Mouse (Mus musculus) forebrain, embryonic 14.5 days (tissue): ENCODE results near the gene Gne. TPM values are rescaled to one million over a fixed set of nuclear protein-coding genes. Genes with fewer than 3 reads are reported as not detected.

Source experiments
- ATAC-seq: fragments of 200-750 bp; cut with Nextera tagmentation; 2 replicates; pipeline ENCODE4 v1.8.0; 2017; ENCODE audit warnings: mild to moderate bottlenecking, moderate library complexity
- DNase-seq: peaks from one replicate; pipeline ENCODE4 v3.0.0-alpha.2; 2015; ENCODE audit warnings: low spot score
- H3K27ac ChIP-seq: fragments of 300-500 bp; sonication (generic); 2 replicates; pipeline ENCODE4 v1.5.1; 2014; ENCODE audit warnings: low read depth, mild to moderate bottlenecking, control low read depth, low read length, moderate library complexity
- H3K27me3 ChIP-seq: fragments of 300-500 bp; sonication (generic); replicated peaks from 2 replicates; pipeline ENCODE4 v1.6.1; 2014; ENCODE audit warnings: low read length, control low read depth, mixed read lengths; ENCODE audit not compliant: control insufficient read depth, insufficient read depth
- H3K36me3 ChIP-seq: fragments of 300-500 bp; sonication (generic); 2 replicates; pipeline ENCODE4 v1.6.1; 2014; ENCODE audit warnings: low read length, control low read depth; ENCODE audit not compliant: control insufficient read depth, insufficient read depth
- H3K4me1 ChIP-seq: fragments of 300-500 bp; sonication (generic); 2 replicates; pipeline ENCODE4 v1.6.1; 2014; ENCODE audit warnings: antibody characterized with exemption, low read length, control low read depth; ENCODE audit not compliant: control insufficient read depth, insufficient read depth
- H3K4me2 ChIP-seq: fragments of 300-500 bp; sonication (generic); 2 replicates; pipeline ENCODE4 v1.6.1; 2014; ENCODE audit warnings: mild to moderate bottlenecking, control low read depth, low read length
- H3K4me3 ChIP-seq: fragments of 300-500 bp; sonication (generic); 2 replicates; pipeline ENCODE4 v1.5.1; 2014; ENCODE audit warnings: low read depth, low read length, control low read depth
- H3K9ac ChIP-seq: fragments of 300-500 bp; sonication (generic); 2 replicates; pipeline ENCODE4 v1.6.1; 2014; ENCODE audit warnings: mild to moderate bottlenecking, low read length, control low read depth, moderate library complexity
- H3K9me3 ChIP-seq: fragments of 300-500 bp; sonication (generic); replicated peaks from 2 replicates; pipeline ENCODE4 v1.6.1; 2016; ENCODE audit warnings: low read length, control low read depth, mixed read lengths; ENCODE audit not compliant: control insufficient read depth
- WGBS: fragments of 180-500 bp; shearing (Covaris S2); extraction: QIAGEN DNeasy Blood & Tissue Kit; methylation state at CpG from one replicate; pipeline ENCODE4 v1.1.7; 2014; 5-methylcytosine and 5-hydroxymethylcytosine counted together
- polyA plus RNA-seq: library from polyadenylated mRNA; unstranded; fragments of >200 nt; fragmentation: Nextera tagmentation; extraction: Ambion mirVana; gene quantifications from 2 replicates; pipeline ENCODE4 v1.2.1, GENCODE M21; 2014

Gene Gne
- polyA plus RNA-seq, 1 experiment from 2014 or later, result 20.4 TPM

DNA sequence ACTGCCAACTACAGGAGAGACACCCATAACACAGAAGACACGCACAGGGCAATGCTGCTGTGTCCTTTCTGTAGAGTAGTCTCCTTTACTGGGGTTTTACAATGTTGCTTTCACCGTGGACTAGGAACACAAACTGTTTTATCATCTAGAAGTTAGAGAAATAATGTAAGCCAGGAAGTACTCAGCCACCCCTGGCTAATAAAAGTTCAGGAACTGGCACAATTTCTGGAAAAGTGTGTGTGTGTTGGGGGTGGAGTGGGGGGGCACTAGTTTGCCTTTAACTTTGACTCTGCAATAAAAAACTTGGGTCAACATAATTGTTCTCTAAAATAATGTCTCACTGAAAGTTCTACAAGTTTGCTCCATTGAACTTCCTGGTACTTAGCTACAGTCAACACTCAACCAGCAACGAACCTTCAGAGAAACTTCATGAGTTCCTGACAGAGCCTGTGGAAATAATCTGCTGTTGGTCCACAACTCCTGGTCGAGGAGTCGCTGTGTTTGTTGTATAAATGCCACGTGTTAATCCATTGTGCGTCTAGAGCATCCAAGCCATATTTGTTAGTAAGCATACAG lies 5.5 kb downstream of the Gne start:
- Histone ChIP-seq H3K27ac (no peak overlapping the region), H3K9ac (no peak overlapping the region), H3K27me3 (no peaks in the 10 kb centered on the region), H3K9me3 (no peaks in the 10 kb centered on the region), H3K4me3 (no peak overlapping the region), H3K36me3 (no peaks in the 10 kb centered on the region), H3K4me1 (no peaks in the 10 kb centered on the region), H3K4me2 (no peak overlapping the region)
- WGBS, result 90% methylated on average over 7 of the region's 7 CpGs
- ATAC-seq (no peak), DNase-seq (no peak)

DNA sequence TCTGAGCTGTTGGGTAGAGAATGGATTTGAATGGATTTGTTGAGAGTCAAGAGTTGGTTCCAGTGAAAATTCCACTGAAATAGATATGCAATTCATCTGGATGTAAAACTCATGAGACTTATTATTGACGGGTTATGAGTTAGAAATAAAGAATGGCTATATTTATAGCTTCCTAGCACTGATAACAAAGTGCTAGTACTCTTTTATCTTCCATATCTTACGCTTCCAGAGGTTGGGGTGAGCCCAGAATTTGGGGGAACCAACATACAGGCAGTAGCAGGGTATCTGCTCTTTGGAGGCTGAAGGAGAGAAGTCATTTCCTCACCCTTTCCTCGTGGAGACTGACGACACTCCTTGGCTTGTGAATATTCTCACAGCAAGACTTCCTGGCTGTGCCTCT lies 9.6 kb downstream of the Gne start:
- DNase-seq, result no peak
- Histone ChIP-seq H3K9ac (no peak overlapping the region), H3K4me2 (no peak overlapping the region), H3K27me3 (no peaks in the 10 kb centered on the region), H3K27ac (no peak overlapping the region), H3K9me3 (no peaks in the 10 kb centered on the region), H3K4me1 (peaks cover 11% of the 10 kb centered on the region), H3K36me3 (no peaks in the 10 kb centered on the region), H3K4me3 (no peak overlapping the region)
- no peak for ATAC-seq
- WGBS, result 76% methylated on average over 4 of the region's 4 CpGs

DNA sequence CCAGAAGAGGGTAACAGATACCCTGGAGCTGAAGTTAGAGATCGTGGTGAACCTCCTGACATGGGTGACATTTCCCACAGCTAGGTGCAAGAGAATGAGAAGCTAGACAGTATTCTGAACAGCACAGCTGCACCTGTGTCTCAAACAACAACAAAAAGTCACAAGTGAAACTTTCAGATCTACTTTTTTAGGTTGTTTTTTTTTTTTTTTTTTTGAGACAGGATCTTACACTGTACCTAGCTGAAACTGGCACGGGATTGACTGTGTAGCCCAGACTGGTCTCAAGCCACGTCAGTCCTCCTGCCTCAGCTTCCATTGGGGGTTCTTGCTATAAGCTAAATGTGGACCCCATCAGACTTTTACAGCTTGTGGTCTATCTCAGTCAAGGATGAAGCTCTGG lies 10.2 kb downstream of the Gne start:
- 87% methylated on average over 3 of the region's 3 CpGs for WGBS
- peaks cover 11% of the 10 kb centered on the region for H3K4me1 ChIP-seq
- ATAC-seq, result no peak
- DNase-seq, result no peak
- H3K36me3 ChIP-seq, result no peaks in the 10 kb centered on the region
- no peak overlapping the region for H3K4me2 ChIP-seq
- no peak overlapping the region for H3K4me3 ChIP-seq
- no peaks in the 10 kb centered on the region for H3K27me3 ChIP-seq
- H3K9me3 ChIP-seq, result no peaks in the 10 kb centered on the region
- no peak overlapping the region for H3K9ac ChIP-seq
- H3K27ac ChIP-seq, result no peak overlapping the region

DNA sequence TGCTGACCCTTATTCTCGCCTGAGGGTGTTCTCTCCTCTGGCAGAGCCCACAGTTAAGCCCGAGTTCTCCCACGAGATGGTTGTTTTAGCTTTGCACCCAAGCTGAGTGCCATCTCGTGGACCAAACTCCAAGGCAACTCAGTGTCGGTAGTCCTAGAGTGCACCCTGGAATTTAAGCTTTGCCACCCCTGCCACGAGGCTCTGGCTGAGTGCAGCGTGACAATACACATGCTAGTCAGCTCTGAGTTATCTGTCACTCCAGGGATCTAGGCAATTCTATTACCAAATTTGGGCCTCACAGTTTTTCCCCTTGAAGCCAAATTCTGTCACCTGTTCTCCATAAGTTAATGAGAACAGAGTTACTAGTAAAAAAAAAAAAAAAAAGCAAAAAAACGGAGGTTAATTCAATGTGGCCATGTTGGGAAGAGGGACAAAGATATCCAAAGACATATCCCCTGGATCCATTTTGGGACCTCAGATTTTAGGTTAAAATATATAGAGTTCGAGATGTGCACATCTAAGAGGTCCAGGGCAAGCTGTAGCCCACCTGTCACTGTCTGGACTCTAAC lies 11.0 kb downstream of the Gne start:
- no peak for DNase-seq

DNA sequence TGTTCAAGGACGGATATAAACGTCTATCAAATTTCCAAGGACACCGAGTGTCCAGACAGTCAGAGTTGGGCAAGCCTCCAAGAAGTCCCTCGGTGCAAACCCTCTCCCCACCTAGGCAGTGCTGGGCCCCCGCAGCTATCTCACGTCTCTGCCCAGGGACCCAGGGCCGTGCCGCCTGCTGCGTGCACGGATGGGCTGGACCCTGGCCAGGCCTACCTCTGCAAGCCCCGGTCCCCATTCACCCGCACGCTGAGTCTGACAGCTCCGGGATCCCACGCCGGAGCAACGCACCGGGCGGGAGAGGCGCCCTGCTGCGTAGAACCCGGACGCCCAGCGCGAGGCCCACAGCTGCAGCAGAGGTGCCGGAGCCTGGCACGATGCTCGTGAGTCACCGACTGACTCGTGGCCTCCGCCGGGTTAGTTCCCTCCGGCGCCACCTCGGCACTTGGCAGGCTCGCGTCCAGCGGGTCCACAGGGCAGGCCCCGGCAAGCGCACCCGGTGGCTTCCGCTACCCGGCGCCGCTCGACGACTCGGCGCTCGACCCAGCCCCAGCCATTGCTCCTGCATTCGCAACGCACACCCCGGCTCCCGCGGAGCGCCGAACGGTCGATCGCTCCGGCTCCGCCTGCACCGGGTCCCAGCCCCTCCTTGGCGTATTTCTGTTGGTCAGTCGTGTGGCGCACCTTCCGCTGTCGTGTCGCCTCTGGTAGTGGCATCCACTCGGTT lies 11.7 kb downstream of the Gne start:
- DNase-seq (peak; percentile 94), ATAC-seq (peak; percentile 98)
- Histone ChIP-seq H3K9ac (peak overlapping the region; percentile 84), H3K4me2 (peak overlapping the region; percentile 68), H3K4me3 (peak overlapping the region; percentile 92), H3K27ac (peak overlapping the region; percentile 62; the same call in 1 of the 2 replicates), H3K4me1 (peaks cover 11% of the 10 kb centered on the region), H3K27me3 (no peaks in the 10 kb centered on the region), H3K36me3 (no peaks in the 10 kb centered on the region), H3K9me3 (no peaks in the 10 kb centered on the region)
- under 1% methylated on average over 70 of the region's 70 CpGs for WGBS

More for the DNA sequence above, 11.0 kb downstream of the Gne start:
- H3K4me3 ChIP-seq, result peak overlapping the region; percentile 92
- peaks cover 11% of the 10 kb centered on the region for H3K4me1 ChIP-seq
- peak overlapping the region; percentile 84 for H3K9ac ChIP-seq
- no peaks in the 10 kb centered on the region for H3K9me3 ChIP-seq
- no peaks in the 10 kb centered on the region for H3K36me3 ChIP-seq
- 8% methylated on average over 9 of the region's 9 CpGs for WGBS
- H3K4me2 ChIP-seq, result peak overlapping the region; percentile 68
- H3K27ac ChIP-seq, result peak overlapping the region; percentile 62; the same call in 1 of the 2 replicates
- H3K27me3 ChIP-seq, result no peaks in the 10 kb centered on the region
- ATAC-seq, result peak; percentile 65

DNA sequence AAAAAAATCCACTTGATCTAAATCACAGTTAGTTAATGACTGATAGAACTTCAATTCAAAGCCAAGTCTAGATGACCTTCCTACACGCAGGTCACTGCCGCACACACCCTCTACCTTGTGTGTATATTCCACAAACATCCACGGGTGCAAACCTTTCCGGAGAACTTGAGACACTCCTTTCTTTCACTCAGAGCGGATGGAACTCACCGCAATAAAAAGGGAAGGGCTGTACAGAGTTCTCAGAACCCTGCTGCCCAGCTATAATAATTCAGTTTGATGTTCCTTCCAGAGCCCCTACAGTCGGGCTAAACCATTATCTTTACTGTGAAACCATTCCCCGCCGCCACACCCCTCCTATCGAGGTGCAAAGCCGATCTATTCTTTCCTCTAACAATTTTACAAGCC lies 12.2 kb downstream of the Gne start:
- no peak for DNase-seq
- H3K4me2 ChIP-seq, result peak overlapping the region; percentile 68
- H3K9me3 ChIP-seq, result no peaks in the 10 kb centered on the region
- H3K4me1 ChIP-seq, result peaks cover 11% of the 10 kb centered on the region
- peak; percentile 21; the same call in 1 of the 2 replicates for ATAC-seq
- H3K9ac ChIP-seq, result peak overlapping the region; percentile 84
- H3K27ac ChIP-seq, result no peak overlapping the region
- H3K27me3 ChIP-seq, result no peaks in the 10 kb centered on the region
- peak overlapping the region; percentile 92 for H3K4me3 ChIP-seq
- H3K36me3 ChIP-seq, result no peaks in the 10 kb centered on the region
- 15% methylated on average over 11 of the region's 11 CpGs for WGBS

DNA sequence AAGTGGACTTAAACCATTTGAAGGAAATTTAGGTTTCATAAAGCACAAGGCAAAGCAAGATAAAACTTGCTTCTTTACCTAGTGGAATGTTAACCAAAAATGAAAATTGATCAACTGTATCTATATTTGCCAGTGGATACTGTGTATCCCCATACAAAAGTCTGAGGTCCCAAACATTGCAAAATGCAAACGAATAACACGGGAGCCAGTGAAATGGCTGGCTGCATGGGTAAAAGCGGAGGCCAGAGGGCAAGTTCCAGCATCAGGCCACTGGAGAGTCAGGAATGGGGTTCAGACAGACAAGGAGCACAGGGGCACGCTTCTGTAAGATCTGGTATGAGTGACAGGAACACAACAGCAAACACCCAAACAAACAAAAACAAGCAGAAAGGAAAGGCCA lies 13.3 kb downstream of the Gne start:
- H3K4me3 ChIP-seq, result 0 out of 2 replicates have a peak overlapping the region, but pooled peaks have one; percentile 92
- DNase-seq (no peak), ATAC-seq (no peak)
- WGBS, result 75% methylated on average over 4 of the region's 4 CpGs
- H3K36me3 ChIP-seq, result no peaks in the 10 kb centered on the region
- H3K27ac ChIP-seq, result no peak overlapping the region
- no peak overlapping the region for H3K9ac ChIP-seq
- peak overlapping the region; percentile 68; the same call in 1 of the 2 replicates for H3K4me2 ChIP-seq
- no peaks in the 10 kb centered on the region for H3K27me3 ChIP-seq
- no peaks in the 10 kb centered on the region for H3K9me3 ChIP-seq
- H3K4me1 ChIP-seq, result peaks cover 11% of the 10 kb centered on the region

DNA sequence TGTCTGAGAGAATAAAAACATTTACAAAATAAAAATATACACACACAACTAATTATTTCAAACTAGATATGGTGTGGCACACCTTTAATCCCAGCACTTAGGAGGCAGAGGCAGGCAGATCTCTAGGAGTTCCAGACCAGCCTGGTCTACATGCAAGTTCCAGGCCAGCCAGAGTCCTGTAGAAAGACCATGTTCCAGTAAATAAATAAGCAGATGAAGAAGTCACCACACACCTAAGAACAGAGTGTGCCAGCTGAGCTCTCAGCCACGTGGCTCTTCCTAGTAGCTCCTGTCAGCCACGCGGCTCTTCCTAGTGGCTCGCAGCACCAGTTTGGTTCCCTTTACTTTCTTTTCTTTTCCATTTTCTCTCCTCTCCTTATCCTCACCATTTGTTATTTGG lies 14.6 kb downstream of the Gne start:
- Histone ChIP-seq H3K27ac (no peak overlapping the region), H3K4me2 (no peak overlapping the region), H3K27me3 (no peaks in the 10 kb centered on the region), H3K9ac (no peak overlapping the region), H3K4me1 (peaks cover 11% of the 10 kb centered on the region), H3K36me3 (no peaks in the 10 kb centered on the region), H3K4me3 (no peak overlapping the region), H3K9me3 (no peaks in the 10 kb centered on the region)
- 91% methylated on average over 4 of the region's 4 CpGs for WGBS
- no peak for DNase-seq
- no peak for ATAC-seq

- ATAC-seq, result no peak
- H3K27me3 ChIP-seq, result no peaks in the 10 kb centered on the region
- no peaks in the 10 kb centered on the region for H3K36me3 ChIP-seq
- H3K9me3 ChIP-seq, result no peaks in the 10 kb centered on the region
- H3K27ac ChIP-seq, result no peak overlapping the region
- peak; percentile 11 for DNase-seq
- H3K4me2 ChIP-seq, result no peak overlapping the region
- no peak overlapping the region for H3K9ac ChIP-seq
- peaks cover 11% of the 10 kb centered on the region for H3K4me1 ChIP-seq
- no peak overlapping the region for H3K4me3 ChIP-seq
- WGBS, result 31% methylated on average over 9 of the region's 9 CpGs
Observed at GRCm38 (mm10) chr4:44068736-44069135, 15.2 kb downstream of the Gne start.
